Mouse (Mus musculus) neural tube, embryonic 13.5 days (tissue): ENCODE results near the gene Shank2. TPM values are rescaled to one million over a fixed set of nuclear protein-coding genes. Genes with fewer than 3 reads are reported as not detected.

Experiments used
- ATAC-seq: fragments of 200-750 bp; cut with Nextera tagmentation; 2 replicates; pipeline ENCODE4 v1.8.0; 2017; ENCODE audit warnings: low read depth, mild to moderate bottlenecking, moderate TSS enrichment, moderate library complexity
- H3K27ac ChIP-seq: fragments of 300-500 bp; sonication (generic); replicated peaks from 2 replicates; pipeline ENCODE4 v1.5.1; 2015; ENCODE audit warnings: moderate library complexity, mild to moderate bottlenecking, inconsistent platforms
- H3K27me3 ChIP-seq: fragments of 300-500 bp; sonication (generic); 2 replicates; pipeline ENCODE4 v1.6.1; 2015; ENCODE audit warnings: mild to moderate bottlenecking, inconsistent platforms
- H3K36me3 ChIP-seq: fragments of 300-500 bp; sonication (generic); 2 replicates; pipeline ENCODE4 v1.6.1; 2015; ENCODE audit warnings: mild to moderate bottlenecking, inconsistent platforms
- H3K4me1 ChIP-seq: fragments of 300-500 bp; sonication (generic); replicated peaks from 2 replicates; pipeline ENCODE4 v1.6.1; 2015; ENCODE audit warnings: inconsistent platforms
- H3K4me2 ChIP-seq: fragments of 300-500 bp; sonication (generic); 2 replicates; pipeline ENCODE4 v1.6.1; 2015; ENCODE audit warnings: inconsistent platforms, mild to moderate bottlenecking, moderate library complexity
- H3K4me3 ChIP-seq: fragments of 300-500 bp; sonication (generic); 2 replicates; pipeline ENCODE4 v1.5.1; 2015; ENCODE audit warnings: mild to moderate bottlenecking, inconsistent platforms
- H3K9ac ChIP-seq: fragments of 300-500 bp; sonication (generic); 2 replicates; pipeline ENCODE4 v1.6.1; 2015; ENCODE audit warnings: moderate library complexity, mild to moderate bottlenecking, inconsistent platforms
- H3K9me3 ChIP-seq: fragments of 300-500 bp; sonication (generic); 2 replicates; pipeline ENCODE4 v1.6.1; 2016; ENCODE audit warnings: inconsistent platforms
- WGBS: fragments of 180-500 bp; shearing (Covaris S2); methylation state at CpG from one replicate; pipeline ENCODE4 v1.1.7; 2015; 5-methylcytosine and 5-hydroxymethylcytosine counted together
- polyA plus RNA-seq: library from polyadenylated mRNA; unstranded; fragments of >200 nt; fragmentation: Nextera tagmentation; extraction: Ambion mirVana; gene quantifications from 2 replicates; pipeline ENCODE4 v1.2.1, GENCODE M21; 2015

Gene Shank2
- polyA plus RNA-seq, 1 experiment from 2014 or later: 6.7 TPM

DNA sequence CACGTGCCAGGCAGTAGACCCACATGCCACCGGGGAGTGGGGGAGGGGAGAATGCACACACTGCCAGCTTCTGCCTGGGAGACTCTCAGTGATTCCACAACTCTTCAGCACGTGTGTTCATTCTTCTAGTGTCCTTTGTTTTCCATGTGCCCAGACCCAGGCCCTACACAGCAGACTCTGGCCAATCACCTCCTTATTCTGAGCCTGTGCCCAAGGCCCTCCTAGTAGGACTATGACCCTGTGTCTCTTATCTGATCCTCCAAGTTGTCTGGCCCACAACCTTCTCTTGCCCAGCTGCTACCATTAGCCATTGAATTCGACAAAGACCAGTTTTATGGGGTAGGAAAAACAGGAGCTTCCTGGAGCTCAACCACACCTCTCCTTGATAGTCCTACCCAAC, 400.8 kb downstream of the Shank2 start:
- Histone ChIP-seq H3K27me3 (no peaks in the 10 kb centered on the region), H3K9me3 (no peaks in the 10 kb centered on the region), H3K4me1 (peaks cover 3% of the 10 kb centered on the region; the same call in 1 of the 2 replicates), H3K4me2 (no peak overlapping the region), H3K9ac (no peak overlapping the region), H3K4me3 (no peak overlapping the region), H3K27ac (no peak overlapping the region), H3K36me3 (0 out of 2 replicates have a peak, but pooled peaks cover 14% of the 10 kb centered on the region)
- ATAC-seq: no peak
- 81% methylated on average over 4 of the region's 4 CpGs for WGBS

DNA sequence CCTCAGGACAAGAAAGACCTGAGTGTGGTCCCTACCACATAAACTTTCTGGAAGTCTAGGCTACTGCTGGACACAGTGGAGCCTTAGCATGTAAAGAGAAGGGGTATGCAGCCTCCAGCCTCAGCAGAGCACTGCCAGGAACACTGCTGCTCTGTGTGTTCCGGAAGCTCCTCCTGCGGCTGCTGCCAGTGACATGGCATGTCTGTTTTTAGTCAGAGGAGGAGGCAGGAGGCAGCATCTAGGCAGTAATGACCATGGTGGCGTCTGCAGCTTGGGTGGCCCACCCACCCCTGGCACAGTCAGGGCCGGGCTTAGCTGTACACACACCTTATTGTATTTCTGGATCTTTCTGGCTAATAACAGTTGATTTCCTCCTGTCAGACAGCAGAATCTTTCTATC, 405.9 kb downstream of the Shank2 start:
- Histone ChIP-seq H3K9ac (no peak overlapping the region), H3K27me3 (no peaks in the 10 kb centered on the region), H3K36me3 (peaks cover 45% of the 10 kb centered on the region), H3K27ac (no peak overlapping the region), H3K9me3 (no peaks in the 10 kb centered on the region), H3K4me3 (no peak overlapping the region), H3K4me1 (peaks cover 17% of the 10 kb centered on the region), H3K4me2 (no peak overlapping the region)
- 70% methylated on average over 4 of the region's 4 CpGs for WGBS
- no peak for ATAC-seq

DNA sequence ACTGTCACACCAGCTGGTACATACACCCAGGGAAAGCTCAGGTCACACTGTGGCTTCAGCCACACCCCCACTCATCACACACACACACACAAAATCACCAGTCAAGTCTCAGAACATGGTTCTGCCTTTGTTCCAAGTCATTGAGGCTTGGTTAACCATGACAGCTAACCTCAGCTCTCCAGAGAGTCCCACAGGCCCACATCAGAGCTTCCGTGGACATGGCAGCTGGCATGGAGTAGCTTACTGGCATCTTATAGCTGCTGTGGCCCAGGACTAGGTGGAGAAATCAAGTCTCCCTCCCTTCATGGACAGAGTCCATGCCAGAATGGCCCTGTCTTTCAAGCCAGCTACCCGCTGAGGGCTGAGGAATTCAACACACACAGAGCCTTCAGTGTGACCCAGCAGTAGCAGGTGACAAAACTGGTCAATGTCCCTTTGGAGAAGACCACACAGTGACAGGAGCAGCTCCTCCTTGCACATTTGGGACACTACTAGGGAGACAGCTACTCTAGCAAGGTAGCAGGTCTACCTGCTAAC, 406.8 kb downstream of the Shank2 start:
- Histone ChIP-seq H3K9ac (no peak overlapping the region), H3K4me1 (peaks cover 23% of the 10 kb centered on the region), H3K9me3 (no peaks in the 10 kb centered on the region), H3K4me3 (no peak overlapping the region), H3K36me3 (peaks cover 45% of the 10 kb centered on the region), H3K4me2 (no peak overlapping the region), H3K27ac (no peak overlapping the region), H3K27me3 (no peaks in the 10 kb centered on the region)
- WGBS: 73% methylated on average over 2 of the region's 2 CpGs
- no peak for ATAC-seq

DNA sequence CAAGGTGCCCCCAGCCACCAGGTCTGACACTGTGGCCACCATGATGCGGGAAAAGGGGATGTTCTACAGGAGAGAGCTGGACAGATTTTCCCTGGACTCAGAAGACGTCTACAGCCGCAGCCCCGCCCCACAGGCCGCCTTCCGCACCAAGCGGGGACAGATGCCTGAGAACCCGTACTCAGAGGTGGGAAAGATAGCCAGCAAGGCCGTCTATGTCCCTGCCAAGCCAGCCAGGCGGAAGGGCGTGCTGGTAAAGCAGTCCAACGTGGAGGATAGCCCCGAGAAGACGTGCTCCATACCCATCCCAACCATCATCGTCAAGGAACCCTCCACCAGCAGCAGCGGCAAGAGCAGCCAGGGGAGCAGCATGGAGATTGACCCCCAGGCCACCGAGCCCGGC, 408.0 kb downstream of the Shank2 start:
- H3K27me3 ChIP-seq: no peaks in the 10 kb centered on the region
- no peak for ATAC-seq
- WGBS: 83% methylated on average over 18 of the region's 18 CpGs

DNA sequence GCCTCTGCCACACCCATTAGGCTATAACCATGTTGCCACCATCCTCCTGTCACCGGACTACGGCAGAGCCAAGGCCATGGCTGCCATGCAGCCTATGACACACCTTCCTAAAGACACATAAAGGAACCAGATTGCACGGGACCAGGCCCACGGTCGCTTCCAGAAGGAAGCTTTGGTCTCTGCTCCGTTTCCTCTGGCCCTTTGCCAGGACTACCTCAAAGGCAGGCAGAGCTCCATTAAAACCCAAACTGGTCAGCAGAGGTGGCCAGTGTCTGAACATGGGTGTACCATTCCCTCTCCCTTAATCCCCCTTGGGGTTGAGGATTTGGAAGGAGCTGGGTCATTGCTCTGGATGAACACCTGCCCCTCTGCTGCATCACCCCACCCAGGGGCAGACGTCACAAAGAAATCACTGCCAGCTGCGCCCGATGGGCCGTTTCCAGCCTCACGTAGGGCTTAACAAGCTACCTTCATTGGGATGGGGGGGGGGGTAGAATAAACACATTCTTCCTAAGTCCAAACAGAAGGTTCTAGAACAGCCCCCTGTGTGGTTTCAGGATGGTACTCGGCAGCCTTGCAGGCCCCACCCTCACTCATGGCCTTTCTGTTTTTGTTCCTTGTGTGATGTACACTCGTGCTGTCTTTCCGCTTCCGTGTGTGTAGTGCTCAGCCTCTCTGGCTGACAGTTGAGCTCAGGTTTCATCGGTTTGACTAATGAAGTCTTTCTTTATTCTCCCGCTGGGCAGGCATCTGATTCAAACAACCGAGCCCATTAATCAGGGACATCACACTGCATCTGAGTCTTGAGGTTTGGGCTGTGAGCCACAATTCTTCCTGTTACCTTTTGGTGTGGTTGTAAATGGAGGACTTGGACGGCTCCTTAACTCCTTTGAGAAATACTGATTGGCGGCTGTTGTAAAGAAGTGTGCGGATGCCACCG, 410.5 kb downstream of the Shank2 start:
- WGBS: 44% methylated on average over 22 of the region's 22 CpGs
- Histone ChIP-seq H3K27me3 (no peaks in the 10 kb centered on the region), H3K4me3 (no peak overlapping the region), H3K36me3 (peaks cover 37% of the 10 kb centered on the region), H3K4me1 (peaks cover 29% of the 10 kb centered on the region), H3K9me3 (no peaks in the 10 kb centered on the region), H3K27ac (peak overlapping the region; percentile 78), H3K4me2 (no peak overlapping the region), H3K9ac (peak overlapping the region; percentile 31; the same call in 1 of the 2 replicates)
- ATAC-seq: peak; percentile 10; the same call in 1 of the 2 replicates

More for the DNA sequence above, 408.0 kb downstream of the Shank2 start:
- H3K9me3 ChIP-seq: no peaks in the 10 kb centered on the region
- peaks cover 23% of the 10 kb centered on the region for H3K4me1 ChIP-seq
- no peak overlapping the region for H3K27ac ChIP-seq
- H3K9ac ChIP-seq: no peak overlapping the region
- peaks cover 51% of the 10 kb centered on the region for H3K36me3 ChIP-seq
- H3K4me2 ChIP-seq: no peak overlapping the region
- H3K4me3 ChIP-seq: no peak overlapping the region

DNA sequence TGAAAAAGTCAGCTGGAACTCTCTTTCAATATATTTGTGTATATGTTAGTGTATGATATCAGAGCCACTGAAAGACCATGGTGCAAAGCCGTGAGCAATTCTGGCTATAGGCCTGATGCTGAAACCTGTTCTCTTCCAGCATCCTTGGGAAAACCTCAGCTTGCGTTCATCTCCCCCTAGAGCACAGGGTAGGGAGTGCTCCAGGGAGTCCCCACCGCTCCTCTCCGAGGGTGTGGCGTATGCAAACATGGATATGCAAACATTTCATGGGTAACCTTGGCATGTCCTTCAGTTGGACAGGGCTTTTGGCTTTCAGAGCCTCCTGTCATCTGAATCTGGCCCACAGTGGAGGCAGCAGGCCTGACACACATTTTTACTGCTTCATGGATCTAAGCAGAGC, 412.9 kb downstream of the Shank2 start:
- ATAC-seq: no peak
- H3K4me3 ChIP-seq: no peak overlapping the region
- no peak overlapping the region for H3K27ac ChIP-seq
- no peaks in the 10 kb centered on the region for H3K27me3 ChIP-seq
- H3K4me2 ChIP-seq: no peak overlapping the region
- H3K9ac ChIP-seq: no peak overlapping the region
- H3K4me1 ChIP-seq: peaks cover 41% of the 10 kb centered on the region
- no peaks in the 10 kb centered on the region for H3K9me3 ChIP-seq
- 87% methylated on average over 5 of the region's 5 CpGs for WGBS
- H3K36me3 ChIP-seq: peaks cover 31% of the 10 kb centered on the region

DNA sequence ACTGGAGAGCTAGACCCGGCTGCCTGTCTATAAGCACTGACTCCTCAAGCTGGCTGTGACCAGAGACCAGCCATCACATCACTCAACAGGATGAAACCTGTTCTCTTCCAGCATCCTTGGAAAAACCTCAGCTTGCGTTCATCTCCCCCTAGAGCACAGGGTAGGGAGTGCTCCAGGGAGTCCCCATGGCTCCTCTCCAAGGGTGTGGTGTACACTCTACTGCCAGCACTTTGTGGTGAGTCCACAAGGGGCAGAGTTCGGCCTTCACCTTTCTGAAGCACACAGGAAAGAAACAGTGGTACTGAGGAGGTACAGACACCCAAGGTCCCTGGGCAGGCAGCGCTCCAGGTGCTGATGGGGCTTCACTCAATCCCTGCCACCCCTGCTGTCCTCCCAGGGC, 414.1 kb downstream of the Shank2 start:
- Histone ChIP-seq H3K27ac (no peak overlapping the region), H3K9ac (no peak overlapping the region), H3K4me3 (no peak overlapping the region), H3K27me3 (no peaks in the 10 kb centered on the region), H3K9me3 (no peaks in the 10 kb centered on the region), H3K36me3 (peaks cover 23% of the 10 kb centered on the region), H3K4me1 (peaks cover 51% of the 10 kb centered on the region), H3K4me2 (no peak overlapping the region)
- WGBS: 76% methylated on average over 4 of the region's 4 CpGs
- ATAC-seq: no peak

DNA sequence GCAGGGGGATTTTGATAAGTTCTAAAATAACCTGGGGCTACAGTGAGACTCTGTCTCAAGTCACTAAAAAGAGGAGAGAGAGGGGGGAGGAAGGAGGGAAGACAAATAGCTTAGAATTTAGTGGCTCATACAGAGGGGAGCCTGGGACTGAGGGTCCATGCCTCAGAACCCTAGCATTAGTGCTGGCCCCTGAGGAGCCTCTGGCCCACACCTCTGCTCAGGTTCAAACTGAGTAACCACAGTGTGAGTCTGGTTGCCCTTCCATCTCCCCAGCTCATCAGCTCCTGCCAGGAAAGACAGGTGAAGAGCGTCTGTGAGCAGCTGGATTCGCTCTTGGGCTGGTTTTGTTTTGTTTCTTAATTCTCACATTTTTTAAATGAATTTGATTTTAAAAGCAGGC, 415.5 kb downstream of the Shank2 start:
- 0 out of 2 replicates have a peak, but pooled peaks have one; percentile 21 for ATAC-seq
- H3K27me3 ChIP-seq: no peaks in the 10 kb centered on the region
- H3K4me1 ChIP-seq: peaks cover 45% of the 10 kb centered on the region
- H3K36me3 ChIP-seq: peaks cover 22% of the 10 kb centered on the region; the same call in 1 of the 2 replicates
- H3K27ac ChIP-seq: peak overlapping the region; percentile 88
- H3K4me3 ChIP-seq: no peak overlapping the region
- no peaks in the 10 kb centered on the region for H3K9me3 ChIP-seq
- WGBS: 64% methylated on average over 2 of the region's 2 CpGs
- H3K9ac ChIP-seq: peak overlapping the region; percentile 23; the same call in 1 of the 2 replicates
- H3K4me2 ChIP-seq: peak overlapping the region; percentile 29

DNA sequence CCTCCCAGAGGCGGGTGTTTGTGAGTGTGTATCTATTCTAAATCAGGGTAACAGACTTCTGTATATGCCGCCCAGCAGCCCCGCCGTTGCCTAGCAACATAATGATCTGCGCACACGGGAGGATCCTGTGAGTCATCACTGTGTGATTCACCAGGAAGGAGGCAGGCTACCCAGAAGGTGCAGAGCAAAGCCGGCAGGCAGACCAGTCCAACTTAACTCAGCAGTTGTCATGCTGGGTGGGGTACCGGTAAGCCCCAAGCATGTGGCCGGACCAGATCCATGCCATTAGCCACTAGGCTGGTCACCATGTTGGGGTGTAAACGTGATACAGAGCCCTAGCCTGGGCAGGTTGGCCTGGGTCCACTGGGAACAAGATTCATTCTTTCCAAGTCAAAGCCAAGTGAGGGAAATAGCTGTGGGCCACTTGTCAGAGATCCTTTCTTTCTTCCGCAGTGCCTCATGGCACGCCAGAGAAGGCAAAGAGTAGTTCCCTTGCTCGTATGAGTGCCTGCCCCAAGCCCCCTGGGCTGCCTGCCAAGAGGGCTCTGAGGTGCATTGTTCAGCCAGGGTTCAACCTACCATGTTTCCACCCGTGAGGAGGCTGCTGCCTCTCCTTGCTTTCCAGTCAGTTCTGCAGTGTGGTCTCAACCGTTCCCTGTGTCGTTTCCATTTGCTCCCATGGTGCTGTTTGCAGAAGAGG, 416.1 kb downstream of the Shank2 start:
- H3K9ac ChIP-seq: no peak overlapping the region
- H3K36me3 ChIP-seq: peaks cover 22% of the 10 kb centered on the region; the same call in 1 of the 2 replicates
- ATAC-seq: peak; percentile 79
- H3K9me3 ChIP-seq: no peaks in the 10 kb centered on the region
- peak overlapping the region; percentile 29 for H3K4me2 ChIP-seq
- H3K4me3 ChIP-seq: no peak overlapping the region
- no peaks in the 10 kb centered on the region for H3K27me3 ChIP-seq
- H3K27ac ChIP-seq: peak overlapping the region; percentile 88
- WGBS: 27% methylated on average over 16 of the region's 16 CpGs
- H3K4me1 ChIP-seq: peaks cover 39% of the 10 kb centered on the region

DNA sequence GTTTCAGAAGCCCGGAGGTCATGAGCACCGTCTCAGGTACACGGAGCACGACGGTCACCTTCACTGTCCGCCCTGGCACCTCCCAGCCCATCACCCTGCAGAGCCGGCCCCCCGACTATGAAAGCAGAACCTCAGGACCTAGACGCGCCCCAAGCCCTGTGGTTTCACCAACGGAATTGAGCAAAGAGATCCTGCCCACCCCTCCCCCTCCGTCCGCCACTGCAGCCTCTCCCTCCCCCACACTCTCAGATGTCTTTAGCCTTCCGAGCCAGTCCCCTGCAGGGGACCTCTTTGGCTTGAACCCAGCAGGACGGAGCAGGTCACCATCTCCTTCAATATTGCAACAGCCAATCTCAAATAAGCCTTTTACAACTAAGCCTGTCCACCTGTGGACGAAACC, 418.8 kb downstream of the Shank2 start:
- Histone ChIP-seq H3K9me3 (no peaks in the 10 kb centered on the region), H3K36me3 (peaks cover 15% of the 10 kb centered on the region; the same call in 1 of the 2 replicates), H3K9ac (no peak overlapping the region), H3K4me3 (no peak overlapping the region), H3K4me1 (peaks cover 34% of the 10 kb centered on the region), H3K4me2 (no peak overlapping the region), H3K27me3 (no peaks in the 10 kb centered on the region), H3K27ac (no peak overlapping the region)
- ATAC-seq: no peak
- WGBS: 33% methylated on average over 16 of the region's 16 CpGs

DNA sequence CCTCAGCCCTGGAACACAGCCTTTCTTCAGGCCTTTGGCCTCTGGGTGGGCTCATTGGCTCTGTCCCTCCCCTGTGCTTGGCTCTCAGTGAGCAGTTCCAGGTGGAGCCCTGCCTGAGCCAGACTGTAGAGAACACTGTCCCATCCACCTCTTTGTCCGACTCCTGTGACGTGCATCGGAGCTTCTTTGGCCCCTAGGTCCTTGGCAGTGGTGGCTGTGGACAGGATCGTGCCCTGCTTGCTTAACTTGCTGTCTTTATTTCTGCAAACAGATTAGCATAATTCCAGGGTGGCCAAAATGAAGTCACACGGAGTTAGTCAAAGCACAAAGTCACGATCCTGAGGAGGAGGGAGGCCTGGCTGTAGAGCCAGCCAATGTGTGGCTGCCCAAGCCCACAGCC, 419.8 kb downstream of the Shank2 start:
- no peak for ATAC-seq
- Histone ChIP-seq H3K27ac (no peak overlapping the region), H3K36me3 (peaks cover 15% of the 10 kb centered on the region; the same call in 1 of the 2 replicates), H3K4me1 (peaks cover 34% of the 10 kb centered on the region), H3K27me3 (no peaks in the 10 kb centered on the region), H3K4me3 (no peak overlapping the region), H3K9ac (no peak overlapping the region), H3K9me3 (no peaks in the 10 kb centered on the region), H3K4me2 (no peak overlapping the region)
- WGBS: 70% methylated on average over 6 of the region's 6 CpGs

DNA sequence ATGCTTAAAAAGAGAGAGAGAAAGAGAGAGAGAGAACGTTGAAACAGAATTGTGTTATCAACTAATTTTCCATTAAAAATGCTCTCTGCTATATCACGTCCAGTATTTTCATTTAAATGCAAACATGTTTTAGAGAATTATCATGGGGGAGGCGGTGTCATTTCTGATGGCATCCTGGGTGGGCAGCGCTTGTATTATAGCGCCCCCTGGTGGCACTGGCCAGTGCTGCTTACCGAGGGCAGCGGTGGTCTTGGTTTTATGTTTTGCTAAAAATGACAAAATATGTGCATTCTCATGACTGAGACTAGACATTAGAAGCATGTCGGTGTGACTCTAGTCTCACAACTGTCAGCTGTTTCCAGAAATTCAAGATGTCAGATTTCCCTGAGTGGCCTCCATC, 424.2 kb downstream of the Shank2 start:
- Histone ChIP-seq H3K27me3 (no peaks in the 10 kb centered on the region), H3K9me3 (no peaks in the 10 kb centered on the region), H3K27ac (no peak overlapping the region), H3K4me2 (no peak overlapping the region), H3K36me3 (peaks cover 11% of the 10 kb centered on the region; the same call in 1 of the 2 replicates), H3K9ac (no peak overlapping the region), H3K4me3 (no peak overlapping the region), H3K4me1 (no peaks in the 10 kb centered on the region)
- 12% methylated on average over 8 of the region's 8 CpGs for WGBS
- ATAC-seq: no peak
